Mouse (Mus musculus) urinary bladder, postnatal 14 days (tissue): ENCODE measurements around the gene Cby1.
"Not testable (repeated sequence)": the region's sequence is repeated elsewhere in the genome, so short reads cannot be mapped to it uniquely, and the experiment has no call there.

Experiments
- DNase-seq: peaks from one replicate; pipeline ENCODE4 v3.0.0; 2021; ENCODE audit warnings: low spot score

The Cby1 gene

GRCm38 (mm10) chr15:79658531-79659375, at the start of gene Cby1, which contains the start of gene Fam227a:
Gene Cby1 (plus strand): TSS chr15:79659199.
Gene Fam227a (minus strand): TSS chr15:79658956.
- DNase-seq = peak; percentile 96

- DNase-seq = no peak
Observed at GRCm38 (mm10) chr15:79609226-79609625, 49.8 kb upstream of the Cby1 start.

- no peak for DNase-seq
Observed at GRCm38 (mm10) chr15:79615501-79615900, 43.5 kb upstream of the Cby1 start.

- peak; percentile 19 for DNase-seq
Observed at GRCm38 (mm10) chr15:79616729-79617128, 42.3 kb upstream of the Cby1 start.

GRCm38 (mm10) chr15:79617135-79617534, 41.9 kb upstream of the Cby1 start:
- no peak for DNase-seq

- DNase-seq = no peak
Observed at GRCm38 (mm10) chr15:79618456-79618855, 40.5 kb upstream of the Cby1 start.

GRCm38 (mm10) chr15:79619770-79620414, 39.1 kb upstream of the Cby1 start:
- no peak for DNase-seq

- DNase-seq = no peak
Observed at GRCm38 (mm10) chr15:79630471-79630870, 28.5 kb upstream of the Cby1 start.

GRCm38 (mm10) chr15:79641135-79641817, 17.7 kb upstream of the Cby1 start:
- DNase-seq = no peak

GRCm38 (mm10) chr15:79645483-79645882, 13.5 kb upstream of the Cby1 start:
- no peak for DNase-seq

- DNase-seq = no peak
Observed at GRCm38 (mm10) chr15:79648130-79648529, 10.9 kb upstream of the Cby1 start.

GRCm38 (mm10) chr15:79650569-79650968, 8.4 kb upstream of the Cby1 start:
- DNase-seq = peak; percentile 39

- DNase-seq = no peak
Observed at GRCm38 (mm10) chr15:79651481-79651880, 7.5 kb upstream of the Cby1 start.

GRCm38 (mm10) chr15:79656451-79656850, 2.5 kb upstream of the Cby1 start:
- no peak for DNase-seq

GRCm38 (mm10) chr15:79657837-79658530, 1.0 kb upstream of the Cby1 start:
- DNase-seq = peak; percentile 90

- no peak for DNase-seq
Observed at GRCm38 (mm10) chr15:79661852-79662251, 2.9 kb downstream of the Cby1 start.

- DNase-seq = no peak
Observed at GRCm38 (mm10) chr15:79664666-79665065, 5.7 kb downstream of the Cby1 start.

- DNase-seq = no peak
Observed at GRCm38 (mm10) chr15:79669195-79669594, 10.2 kb downstream of the Cby1 start.

GRCm38 (mm10) chr15:79670249-79670971, 11.4 kb downstream of the Cby1 start, which contains the start of gene Tomm22:
Gene Tomm22 (plus strand): TSS chr15:79670861.
- DNase-seq = peak; percentile 91

GRCm38 (mm10) chr15:79670972-79671299, 11.9 kb downstream of the Cby1 start:
- DNase-seq = no peak

- not testable (repeated sequence) for DNase-seq
Observed at GRCm38 (mm10) chr15:79671828-79672348, 12.9 kb downstream of the Cby1 start.
